Mouse (Mus musculus) monocyte, adult 59 days (primary cell): ENCODE data around the gene Pard3. TPM values are rescaled to one million over a fixed set of nuclear protein-coding genes. Genes with fewer than 3 reads are reported as not detected.

Source experiments
- total RNA-seq, 2 experiments: library from RNA; stranded (reverse); gene quantifications; one replicate each; pipeline ENCODE4 v1.2.4; 2023

Gene Pard3
- total RNA-seq = under 1 TPM in 1 of 2 experiments, not detected in 1; 0.24 TPM

GRCm38 (mm10) chr8:127063551-127064360 is at the start of gene Pard3:
Gene Pard3 (plus strand): TSS chr8:127063893.

Other genes starting within 250 kb of the Pard3 start
- gene Tomm20, start 118.0 kb upstream of the Pard3 start, total RNA-seq = 100 to 1,000 TPM in 1 of 2 experiments, 10 to 100 TPM in 1; 98.3 to 112 TPM
- gene Rbm34, start 92.8 kb upstream of the Pard3 start, total RNA-seq = 10 to 100 TPM; 10.3 to 15.1 TPM